Mouse (Mus musculus): ENCODE data around the gene Pygl. TPM values are rescaled to one million over a fixed set of nuclear protein-coding genes. Genes with fewer than 3 reads are reported as not detected.

The Pygl gene
- total RNA-seq (2014; fragmentation: Nextera tagmentation) (15.8 and 27.6 TPM in 2 replicates), total RNA-seq (2017) (32.5 and 34.3 TPM in 2 replicates)

GRCm38 (mm10) chr12:70231294-70231693 lies at the start of gene Pygl:
TSS of gene Pygl (minus strand) at chr12:70231488.
- ATAC-seq (replicated peaks; ENCODE audit: low FRiP score, low TSS enrichment, poor library complexity, severe bottlenecking) = no peak

GRCm38 (mm10) chr12:70280930-70281329 lies 49.6 kb upstream of the Pygl start:
- ATAC-seq (replicated peaks; ENCODE audit: low FRiP score, low TSS enrichment, poor library complexity, severe bottlenecking) = no peak

- no peak for ATAC-seq (replicated peaks; ENCODE audit: low FRiP score, low TSS enrichment, poor library complexity, severe bottlenecking)
Observed at GRCm38 (mm10) chr12:70280381-70280780, 49.1 kb upstream of the Pygl start.

- no peak for ATAC-seq (replicated peaks; ENCODE audit: low FRiP score, low TSS enrichment, poor library complexity, severe bottlenecking)
Observed at GRCm38 (mm10) chr12:70277071-70277939, 46.0 kb upstream of the Pygl start.

- ATAC-seq (replicated peaks; ENCODE audit: low FRiP score, low TSS enrichment, poor library complexity, severe bottlenecking) = no peak
Observed at GRCm38 (mm10) chr12:70269724-70270123, 38.4 kb upstream of the Pygl start.

GRCm38 (mm10) chr12:70267314-70267713 lies 36.0 kb upstream of the Pygl start:
- ATAC-seq (replicated peaks; ENCODE audit: low FRiP score, low TSS enrichment, poor library complexity, severe bottlenecking) = no peak

- ATAC-seq (replicated peaks; ENCODE audit: low FRiP score, low TSS enrichment, poor library complexity, severe bottlenecking) = no peak
Observed at GRCm38 (mm10) chr12:70266494-70266931, 35.2 kb upstream of the Pygl start.

GRCm38 (mm10) chr12:70263721-70264120 lies 32.4 kb upstream of the Pygl start:
- no peak for ATAC-seq (replicated peaks; ENCODE audit: low FRiP score, low TSS enrichment, poor library complexity, severe bottlenecking)

GRCm38 (mm10) chr12:70262271-70262953 lies 31.1 kb upstream of the Pygl start:
- ATAC-seq (replicated peaks; ENCODE audit: low FRiP score, low TSS enrichment, poor library complexity, severe bottlenecking) = no peak

GRCm38 (mm10) chr12:70251210-70251884 lies 20.1 kb upstream of the Pygl start:
- peak; percentile 55; the same call in 1 of the 2 replicates for ATAC-seq (replicated peaks; ENCODE audit: low FRiP score, low TSS enrichment, poor library complexity, severe bottlenecking)

GRCm38 (mm10) chr12:70249616-70250157 lies 18.4 kb upstream of the Pygl start:
- no peak for ATAC-seq (replicated peaks; ENCODE audit: low FRiP score, low TSS enrichment, poor library complexity, severe bottlenecking)

GRCm38 (mm10) chr12:70247683-70248474 lies 16.6 kb upstream of the Pygl start:
- ATAC-seq (replicated peaks; ENCODE audit: low FRiP score, low TSS enrichment, poor library complexity, severe bottlenecking) = no peak

- ATAC-seq (replicated peaks; ENCODE audit: low FRiP score, low TSS enrichment, poor library complexity, severe bottlenecking) = no peak
Observed at GRCm38 (mm10) chr12:70242550-70242949, 11.3 kb upstream of the Pygl start.

GRCm38 (mm10) chr12:70239741-70240140 lies 8.5 kb upstream of the Pygl start:
- ATAC-seq (replicated peaks; ENCODE audit: low FRiP score, low TSS enrichment, poor library complexity, severe bottlenecking) = no peak

- ATAC-seq (replicated peaks; ENCODE audit: low FRiP score, low TSS enrichment, poor library complexity, severe bottlenecking) = no peak
Observed at GRCm38 (mm10) chr12:70238604-70239003, 7.3 kb upstream of the Pygl start.

- ATAC-seq (replicated peaks; ENCODE audit: low FRiP score, low TSS enrichment, poor library complexity, severe bottlenecking) = peak; percentile 58
Observed at GRCm38 (mm10) chr12:70234938-70235484, 3.7 kb upstream of the Pygl start.

GRCm38 (mm10) chr12:70234411-70234810 lies 3.1 kb upstream of the Pygl start:
- ATAC-seq (replicated peaks; ENCODE audit: low FRiP score, low TSS enrichment, poor library complexity, severe bottlenecking) = peak; percentile 89

GRCm38 (mm10) chr12:70233637-70234315 lies 2.5 kb upstream of the Pygl start:
- no peak for ATAC-seq (replicated peaks; ENCODE audit: low FRiP score, low TSS enrichment, poor library complexity, severe bottlenecking)
